Mouse (Mus musculus) neural tube, embryonic 11.5 days (tissue): ENCODE measurements around the gene Selenof. TPM values are rescaled to one million over a fixed set of nuclear protein-coding genes. Genes with fewer than 3 reads are reported as not detected.
A peak's percentile ranks its signal among the peaks of the same experiment; 100 is the strongest.

Source experiments
- ATAC-seq: fragments of 200-750 bp; cut with Nextera tagmentation; 2 replicates; pipeline ENCODE4 v1.8.0; 2017; ENCODE audit warnings: moderate number of reproducible peaks, mild to moderate bottlenecking, moderate TSS enrichment, moderate library complexity; ENCODE audit not compliant: insufficient read depth, low FRiP score, low TSS enrichment
- DNase-seq: peaks from one replicate; pipeline ENCODE4 v3.0.0-alpha.2; 2015; ENCODE audit warnings: low spot score
- H3K27ac ChIP-seq: fragments of 300-500 bp; sonication (generic); 2 replicates; pipeline ENCODE4 v1.5.1; 2014; ENCODE audit warnings: low read depth, mild to moderate bottlenecking, low read length
- H3K27me3 ChIP-seq: fragments of 300-500 bp; sonication (generic); 2 replicates; pipeline ENCODE4 v1.6.1; 2014; ENCODE audit warnings: mild to moderate bottlenecking, low read length, mixed read lengths; ENCODE audit not compliant: control insufficient read depth, insufficient read depth
- H3K36me3 ChIP-seq: fragments of 300-500 bp; sonication (generic); 2 replicates; pipeline ENCODE4 v1.6.1; 2014; ENCODE audit warnings: mild to moderate bottlenecking, low read length, moderate library complexity, mixed read lengths; ENCODE audit not compliant: control insufficient read depth, insufficient read depth
- H3K4me1 ChIP-seq: fragments of 300-500 bp; sonication (generic); 2 replicates; pipeline ENCODE4 v1.6.1; 2014; ENCODE audit warnings: low read length, mixed read lengths; ENCODE audit not compliant: control insufficient read depth, insufficient read depth
- H3K4me2 ChIP-seq: fragments of 300-500 bp; sonication (generic); 2 replicates; pipeline ENCODE4 v1.6.1; 2014; ENCODE audit warnings: low read depth, mild to moderate bottlenecking, moderate library complexity
- H3K4me3 ChIP-seq: fragments of 300-500 bp; sonication (generic); 2 replicates; pipeline ENCODE4 v1.5.1; 2014; ENCODE audit warnings: low read depth, low read length
- H3K9ac ChIP-seq: fragments of 300-500 bp; sonication (generic); 2 replicates; pipeline ENCODE4 v1.6.1; 2014; ENCODE audit warnings: mild to moderate bottlenecking, low read length
- H3K9me3 ChIP-seq: fragments of 300-500 bp; sonication (generic); 2 replicates; pipeline ENCODE4 v1.6.1; 2016; ENCODE audit warnings: low read length; ENCODE audit not compliant: control insufficient read depth
- WGBS: fragments of 180-500 bp; shearing (Covaris S2); extraction: QIAGEN DNeasy Blood & Tissue Kit; methylation state at CpG from one replicate; pipeline ENCODE4 v1.1.7; 2014; 5-methylcytosine and 5-hydroxymethylcytosine counted together
- polyA plus RNA-seq: library from polyadenylated mRNA; unstranded; fragments of >200 nt; fragmentation: Nextera tagmentation; extraction: Ambion mirVana; gene quantifications from 2 replicates; pipeline ENCODE4 v1.2.1, GENCODE M21; 2014

The Selenof gene
- polyA plus RNA-seq, 1 experiment from 2014 or later, result 397 TPM

DNA sequence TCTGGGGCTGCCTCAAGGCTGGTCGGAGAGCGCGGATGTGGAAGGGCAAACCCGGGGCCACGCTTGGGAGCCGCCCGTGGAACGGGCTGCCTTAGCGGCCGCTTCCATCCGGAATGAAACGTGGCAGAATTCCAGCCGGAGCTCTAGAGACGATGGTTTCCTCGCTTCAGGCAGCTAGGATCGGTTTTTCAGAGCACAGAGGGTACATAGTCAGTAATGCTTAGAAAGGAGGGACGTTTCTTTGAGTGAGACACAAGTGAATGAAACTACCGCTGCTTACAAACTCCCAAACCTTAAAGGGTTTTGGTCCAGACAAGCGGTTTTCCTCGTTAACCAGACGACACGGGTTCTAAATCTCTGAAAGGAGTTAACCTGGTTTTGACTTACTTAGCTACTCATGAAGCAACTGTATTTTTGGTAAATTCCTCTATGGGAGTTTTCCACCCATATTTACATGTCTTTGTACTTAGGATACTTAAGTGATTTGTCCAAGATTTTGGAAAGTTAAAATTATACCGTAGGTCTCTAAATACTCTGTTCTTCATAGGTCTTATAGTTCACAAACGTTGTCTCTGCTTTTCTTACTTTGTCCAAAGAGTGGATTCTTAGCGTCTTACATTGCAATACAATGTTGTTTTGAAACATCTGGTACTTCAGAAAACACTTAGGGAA is 848 bp downstream of the Selenof start:
- ATAC-seq (no peak), DNase-seq (no peak)
- Histone ChIP-seq H3K27me3 (no peaks in the 10 kb centered on the region), H3K4me3 (peak overlapping the region; percentile 82), H3K36me3 (no peaks in the 10 kb centered on the region), H3K9ac (peak overlapping the region; percentile 91), H3K9me3 (no peaks in the 10 kb centered on the region), H3K4me1 (peaks cover 13% of the 10 kb centered on the region; the same call in 1 of the 2 replicates), H3K27ac (peak overlapping the region; percentile 95), H3K4me2 (peak overlapping the region; percentile 50)
- WGBS, result under 1% methylated on average over 25 of the region's 25 CpGs

DNA sequence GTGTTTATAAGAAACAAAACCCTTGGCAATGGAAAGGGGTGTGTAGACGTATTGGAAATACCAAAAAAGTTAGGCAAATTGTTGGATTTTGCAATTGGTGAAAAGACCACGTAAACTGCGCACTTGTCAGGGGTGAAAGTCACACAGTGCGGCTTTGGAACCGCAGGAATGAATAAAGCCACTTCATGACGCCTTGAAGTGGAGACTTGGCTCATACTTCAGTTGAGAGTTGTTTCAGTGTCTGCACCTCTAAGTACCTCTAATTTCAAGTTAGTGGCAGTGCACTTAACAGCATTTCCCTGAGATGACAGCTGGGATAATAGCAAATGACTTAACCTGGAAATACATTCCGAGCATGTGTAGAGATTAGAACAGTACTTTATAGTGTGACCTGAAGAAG is 4.2 kb downstream of the Selenof start:
- no peaks in the 10 kb centered on the region for H3K9me3 ChIP-seq
- H3K4me1 ChIP-seq, result peaks cover 6% of the 10 kb centered on the region; the same call in 1 of the 2 replicates
- no peaks in the 10 kb centered on the region for H3K36me3 ChIP-seq
- no peak for DNase-seq
- ATAC-seq, result no peak
- no peak overlapping the region for H3K4me3 ChIP-seq
- H3K4me2 ChIP-seq, result no peak overlapping the region
- H3K9ac ChIP-seq, result no peak overlapping the region
- H3K27me3 ChIP-seq, result no peaks in the 10 kb centered on the region
- WGBS, result 96% methylated on average over 7 of the region's 7 CpGs
- no peak overlapping the region for H3K27ac ChIP-seq

DNA sequence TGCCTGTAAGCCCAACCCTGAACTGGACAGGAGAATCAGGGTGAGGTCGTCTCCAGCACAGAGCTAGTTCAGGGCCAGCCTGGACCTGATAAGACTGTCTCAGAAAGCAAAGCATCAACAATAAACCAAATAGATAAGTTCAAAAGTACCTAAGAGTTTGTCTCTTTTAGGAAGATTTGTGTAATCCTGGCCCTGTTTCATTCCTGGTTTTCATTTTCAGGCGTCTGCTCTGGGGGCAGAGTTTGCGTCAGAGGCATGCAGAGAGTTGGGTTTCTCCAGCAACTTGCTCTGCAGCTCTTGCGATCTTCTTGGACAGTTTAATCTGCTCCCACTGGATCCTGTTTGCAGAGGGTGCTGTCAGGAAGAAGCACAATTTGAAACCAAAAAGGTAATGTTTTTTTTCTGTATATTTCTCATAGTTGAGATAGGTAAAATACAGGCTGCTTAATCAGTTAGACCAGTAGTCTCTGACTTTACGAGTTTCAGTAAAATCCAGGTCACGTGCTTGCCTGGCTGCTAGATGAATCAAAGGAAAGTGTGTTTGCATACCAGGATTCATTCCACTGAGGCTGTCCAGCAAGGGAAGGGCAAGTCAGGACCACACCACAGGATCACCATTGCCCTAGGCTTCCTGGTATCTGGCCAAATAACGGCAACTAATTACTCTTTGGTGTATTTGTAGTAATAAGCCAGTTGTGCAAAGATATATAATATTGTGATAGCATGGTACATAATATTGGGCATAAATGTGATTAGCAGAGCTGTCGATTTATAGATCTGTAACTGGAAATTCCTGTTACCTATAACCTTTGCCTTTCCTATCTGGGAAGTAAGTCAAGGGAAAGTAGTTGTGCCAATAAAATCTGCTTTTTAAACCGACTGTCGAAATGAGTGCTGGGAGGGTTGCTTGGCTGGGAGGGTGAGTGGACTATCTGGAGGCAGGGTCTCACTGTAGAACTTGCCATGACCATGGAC is 7.5 kb downstream of the Selenof start:
- DNase-seq (no peak), ATAC-seq (no peak)
- Histone ChIP-seq H3K4me2 (no peak overlapping the region), H3K27ac (no peak overlapping the region), H3K36me3 (peaks cover 2% of the 10 kb centered on the region), H3K9ac (no peak overlapping the region), H3K27me3 (no peaks in the 10 kb centered on the region), H3K9me3 (no peaks in the 10 kb centered on the region), H3K4me1 (no peaks in the 10 kb centered on the region), H3K4me3 (no peak overlapping the region)
- WGBS, result 89% methylated on average over 10 of the region's 10 CpGs

DNA sequence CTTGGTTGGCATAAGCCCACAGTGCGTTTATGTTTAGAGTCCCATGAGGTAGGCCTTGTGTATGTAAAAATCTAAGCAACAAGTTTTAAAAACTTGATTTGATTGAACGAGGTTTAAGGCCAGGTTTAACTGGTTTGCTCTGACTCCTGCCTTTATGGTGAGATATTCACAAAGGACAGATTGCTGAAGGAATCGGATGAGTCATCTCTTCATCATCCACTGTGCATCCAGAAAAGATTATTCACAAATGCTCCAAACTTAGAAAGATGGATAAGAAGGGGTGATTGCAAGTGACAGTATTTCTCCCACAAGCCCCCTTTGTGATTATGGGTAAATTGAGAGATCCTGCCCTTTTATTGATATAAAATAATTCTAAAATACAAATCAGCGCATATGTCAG is 8.8 kb downstream of the Selenof start:
- H3K27me3 ChIP-seq, result no peaks in the 10 kb centered on the region
- H3K36me3 ChIP-seq, result peaks cover 2% of the 10 kb centered on the region
- no peak overlapping the region for H3K4me3 ChIP-seq
- H3K27ac ChIP-seq, result no peak overlapping the region
- H3K4me2 ChIP-seq, result no peak overlapping the region
- H3K4me1 ChIP-seq, result no peaks in the 10 kb centered on the region
- ATAC-seq, result no peak
- DNase-seq, result no peak
- WGBS, result 95% methylated on average over 4 of the region's 4 CpGs
- no peaks in the 10 kb centered on the region for H3K9me3 ChIP-seq
- no peak overlapping the region for H3K9ac ChIP-seq

DNA sequence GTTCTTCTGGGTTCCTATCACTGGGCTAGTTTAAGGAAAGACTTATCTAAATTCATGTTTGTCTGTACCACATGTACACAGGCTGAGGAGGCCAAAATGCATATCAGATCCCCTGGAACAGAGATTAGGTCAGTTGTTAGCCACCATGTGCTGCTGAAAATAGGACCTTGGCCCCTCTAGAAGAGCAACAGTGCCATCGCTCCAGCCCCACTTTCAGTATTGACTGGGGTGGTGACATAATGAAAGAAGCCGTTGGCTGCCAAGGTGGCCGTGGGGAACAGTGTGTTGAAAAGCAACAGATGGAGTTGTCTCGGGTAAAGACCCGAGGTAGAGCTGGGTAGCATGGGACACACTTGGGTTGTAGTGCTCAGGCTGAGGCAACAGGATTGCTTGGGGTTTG is 9.7 kb downstream of the Selenof start:
- no peak for ATAC-seq
- no peak overlapping the region for H3K4me3 ChIP-seq
- no peaks in the 10 kb centered on the region for H3K4me1 ChIP-seq
- no peak for DNase-seq
- no peak overlapping the region for H3K27ac ChIP-seq
- no peak overlapping the region for H3K4me2 ChIP-seq
- H3K27me3 ChIP-seq, result no peaks in the 10 kb centered on the region
- no peak overlapping the region for H3K9ac ChIP-seq
- peaks cover 2% of the 10 kb centered on the region for H3K36me3 ChIP-seq
- H3K9me3 ChIP-seq, result no peaks in the 10 kb centered on the region
- WGBS, result 90% methylated on average over 5 of the region's 5 CpGs

DNA sequence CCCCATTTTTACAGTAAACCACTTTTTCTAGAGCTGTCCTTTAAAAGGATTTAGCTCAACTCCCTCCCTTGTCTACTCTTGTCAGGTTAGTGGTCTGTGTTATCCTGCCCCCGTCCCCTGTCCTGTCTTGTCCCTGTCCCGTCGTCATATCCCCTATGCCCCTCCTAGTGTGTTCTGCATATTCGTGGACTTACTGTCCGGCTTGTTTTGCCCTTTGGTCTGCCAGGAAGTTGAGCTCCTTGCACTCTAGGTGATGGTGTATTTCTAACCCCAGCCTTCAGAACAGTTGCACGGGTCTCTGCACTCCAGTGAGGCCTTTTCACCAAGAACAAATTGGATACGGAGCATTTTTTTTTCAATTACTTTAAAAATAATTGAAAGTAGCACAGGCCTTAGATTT is 10.2 kb downstream of the Selenof start:
- Histone ChIP-seq H3K36me3 (peaks cover 2% of the 10 kb centered on the region), H3K4me2 (no peak overlapping the region), H3K4me1 (no peaks in the 10 kb centered on the region), H3K4me3 (no peak overlapping the region), H3K9me3 (no peaks in the 10 kb centered on the region), H3K9ac (no peak overlapping the region), H3K27ac (no peak overlapping the region), H3K27me3 (no peaks in the 10 kb centered on the region)
- ATAC-seq (no peak), DNase-seq (no peak)
- WGBS, result 91% methylated on average over 7 of the region's 7 CpGs

DNA sequence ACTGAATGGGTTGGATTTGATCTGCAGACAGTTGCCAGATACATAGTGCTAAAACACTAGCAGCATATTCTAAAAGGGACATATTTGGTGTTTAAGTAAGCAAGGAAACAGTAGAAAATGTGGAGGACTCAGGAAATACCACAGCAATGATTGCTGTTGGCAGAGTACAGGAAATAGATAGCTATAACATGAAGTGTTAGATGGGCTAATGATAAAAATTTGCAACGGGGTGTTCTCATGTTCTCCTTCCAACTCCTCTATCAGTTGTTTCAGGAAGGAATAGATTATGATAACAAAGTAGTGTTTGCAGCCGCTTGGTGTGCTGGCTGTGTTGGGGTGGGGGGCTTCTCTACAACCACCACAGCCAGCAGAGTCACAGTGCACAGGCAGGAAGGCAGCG is 11.7 kb downstream of the Selenof start:
- Histone ChIP-seq H3K27ac (no peak overlapping the region), H3K9me3 (no peaks in the 10 kb centered on the region), H3K4me3 (no peak overlapping the region), H3K9ac (no peak overlapping the region), H3K27me3 (no peaks in the 10 kb centered on the region), H3K4me2 (no peak overlapping the region), H3K36me3 (peaks cover 2% of the 10 kb centered on the region), H3K4me1 (no peaks in the 10 kb centered on the region)
- WGBS, result 92% methylated on average over 3 of the region's 3 CpGs
- DNase-seq, result no peak
- ATAC-seq, result no peak

DNA sequence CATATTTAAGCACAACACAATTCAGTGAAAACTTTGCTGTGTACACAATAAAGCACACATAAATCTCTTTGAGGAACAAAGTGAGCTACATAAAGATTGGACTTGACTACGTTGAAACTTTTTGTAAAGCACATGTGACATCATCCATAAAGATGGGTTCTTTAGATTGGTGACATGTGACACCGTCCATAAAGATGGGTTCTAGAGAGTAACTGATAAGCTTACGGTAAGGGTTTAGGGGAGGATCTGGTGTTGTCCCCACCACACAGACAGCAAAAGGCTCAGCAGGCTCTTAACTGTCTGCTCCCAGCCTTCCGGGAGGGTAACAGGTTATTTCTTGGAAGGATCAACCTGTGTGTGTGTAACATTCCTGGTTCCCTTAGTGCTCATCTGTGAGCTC is 12.2 kb downstream of the Selenof start:
- DNase-seq, result no peak
- WGBS, result 87% methylated on average over 4 of the region's 4 CpGs
- Histone ChIP-seq H3K4me2 (no peak overlapping the region), H3K9ac (no peak overlapping the region), H3K27ac (no peak overlapping the region), H3K36me3 (peaks cover 4% of the 10 kb centered on the region), H3K4me3 (no peak overlapping the region), H3K27me3 (no peaks in the 10 kb centered on the region), H3K4me1 (no peaks in the 10 kb centered on the region), H3K9me3 (no peaks in the 10 kb centered on the region)
- no peak for ATAC-seq
